Mouse (Mus musculus) c-Kit-positive CD71-negative TER-119-negative erythroid progenitor cells, embryonic 14.5 days (primary cell): Measurements from ENCODE around the gene Gng12.
"Not testable (repeated sequence)": the region's sequence is repeated elsewhere in the genome, so short reads cannot be mapped to it uniquely, and the experiment has no call there.

Experiments used
- DNase-seq: peaks from one replicate; pipeline ENCODE4 v3.0.0-alpha.2; 2013; ENCODE audit warnings: low read depth

The Gng12 gene

DNA sequence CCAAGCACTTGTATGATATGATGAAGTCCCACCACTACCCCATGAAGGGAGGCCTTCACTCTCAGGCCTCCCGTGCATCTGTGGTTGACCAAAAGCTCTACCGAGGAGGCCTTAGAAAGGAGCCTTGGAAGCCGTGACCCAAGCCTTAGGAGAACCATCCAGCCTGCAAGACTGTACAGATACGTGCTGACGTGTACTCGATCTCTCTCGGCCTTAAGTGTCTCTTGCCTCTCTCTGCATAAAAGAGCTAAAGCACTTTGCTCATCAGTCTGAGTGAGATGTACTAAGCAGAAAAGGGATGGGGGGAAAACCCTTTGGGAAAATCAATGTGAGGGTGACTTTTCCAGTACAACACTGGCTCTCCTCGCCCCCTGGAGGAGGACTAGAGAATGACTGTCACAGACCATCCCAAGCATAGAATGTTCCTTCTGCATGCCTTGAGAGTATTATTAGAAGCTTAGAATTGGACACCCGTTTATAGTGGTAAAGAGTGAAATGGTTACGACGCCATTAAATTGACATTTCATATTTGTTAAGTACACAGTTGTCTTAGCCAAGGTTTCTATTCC is 59.0 kb downstream of the Gng12 start:
- no peak for DNase-seq

DNA sequence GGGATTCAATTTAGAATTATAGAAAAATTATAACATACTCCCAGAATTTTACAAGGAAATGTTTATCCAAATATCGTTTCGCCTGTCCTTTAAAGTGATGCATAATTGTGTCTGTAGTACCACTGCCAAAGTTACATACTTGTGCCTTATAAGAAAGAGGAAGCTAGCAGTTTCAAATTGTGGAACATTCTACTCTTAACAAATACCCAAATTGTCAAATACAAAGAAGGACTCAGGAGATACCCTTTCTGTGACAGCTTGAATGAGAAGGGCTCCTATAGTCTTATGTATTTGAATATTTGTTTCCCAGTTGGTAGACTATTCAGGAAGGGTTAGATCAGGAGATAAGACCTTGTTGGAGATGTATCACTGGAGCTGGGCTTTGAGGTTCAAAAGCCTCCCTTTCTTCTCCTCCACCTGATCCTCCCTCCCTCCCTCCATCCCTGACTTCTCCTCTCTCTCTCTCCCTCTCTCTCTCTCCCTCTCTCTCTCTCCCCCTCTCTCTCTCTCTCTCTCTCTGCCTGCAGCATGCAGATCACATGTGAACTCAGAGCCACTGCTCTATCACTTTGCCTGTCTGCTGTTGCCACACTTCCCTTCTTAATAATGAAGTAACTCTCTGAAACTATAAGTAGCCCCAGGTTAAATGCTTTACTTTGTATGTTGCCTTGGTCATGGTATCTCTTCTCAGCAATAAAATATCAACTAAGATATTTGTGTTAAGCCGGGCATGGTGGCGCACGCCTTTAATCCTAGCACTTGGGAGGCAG is 62.5 kb downstream of the Gng12 start:
- DNase-seq = no peak

DNA sequence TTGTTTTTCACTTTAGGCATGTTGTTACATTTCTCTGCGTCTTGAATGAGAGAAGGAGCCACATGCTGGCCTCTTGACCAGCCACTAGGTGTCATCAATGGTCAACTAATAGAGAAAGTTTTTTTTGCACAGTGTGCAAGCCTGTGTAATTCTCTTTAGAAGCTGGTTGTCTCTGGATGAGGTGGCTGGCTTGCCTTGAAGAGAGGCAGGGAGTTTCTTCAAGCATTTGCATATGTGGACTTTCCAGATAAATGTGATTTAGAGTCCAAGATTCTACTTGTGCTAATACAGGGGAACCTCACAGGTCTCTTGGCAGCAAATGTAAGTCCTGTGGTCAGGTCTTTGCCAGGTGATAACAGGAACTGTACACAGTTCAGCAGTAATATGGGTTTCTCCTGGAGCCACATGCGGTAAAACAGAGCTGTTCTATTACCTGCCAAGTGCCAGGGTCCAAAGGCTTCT is 66.4 kb downstream of the Gng12 start:
- no peak for DNase-seq

GRCm38 (mm10) chr6:66963068-66963467 is 66.9 kb downstream of the Gng12 start:
- DNase-seq = no peak

DNA sequence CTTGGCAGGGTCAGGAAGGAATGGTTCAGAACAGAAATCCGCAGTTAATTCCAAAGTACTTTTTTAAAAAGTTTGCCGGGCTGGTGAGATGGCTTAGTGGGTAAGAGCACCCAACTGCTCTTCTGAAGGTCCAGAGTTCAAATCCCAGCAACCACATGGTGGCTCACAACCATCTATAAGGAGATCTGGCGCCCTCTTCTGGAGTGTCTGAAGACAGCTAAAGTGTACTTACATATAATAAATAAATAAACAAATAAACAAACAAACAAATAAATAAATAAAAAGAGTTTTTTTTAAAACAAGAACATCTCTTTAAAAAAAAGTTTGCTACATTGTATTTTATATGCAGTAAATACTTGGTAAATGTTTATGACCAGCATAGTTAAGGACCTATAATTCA is 67.5 kb downstream of the Gng12 start:
- DNase-seq = not testable (repeated sequence)

DNA sequence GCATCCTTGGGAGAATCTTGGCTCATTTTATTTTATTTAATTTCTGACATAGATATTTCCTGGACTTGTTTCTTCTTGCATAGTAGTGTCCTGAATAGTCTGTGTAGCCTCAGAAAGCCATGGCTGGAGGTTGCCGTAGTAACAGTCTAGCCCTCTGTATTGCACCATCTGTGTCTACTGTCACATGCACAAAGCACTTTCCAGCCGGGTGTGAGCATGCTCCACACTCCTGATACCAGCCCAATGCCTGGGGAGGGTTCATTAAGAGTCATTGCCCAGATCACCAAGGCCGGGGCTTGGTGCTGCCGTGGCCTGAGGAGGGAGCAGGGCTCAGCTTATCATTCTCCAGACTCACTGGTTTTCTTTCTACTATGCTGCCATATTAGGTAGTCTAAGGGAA is 68.0 kb downstream of the Gng12 start:
- no peak for DNase-seq

DNA sequence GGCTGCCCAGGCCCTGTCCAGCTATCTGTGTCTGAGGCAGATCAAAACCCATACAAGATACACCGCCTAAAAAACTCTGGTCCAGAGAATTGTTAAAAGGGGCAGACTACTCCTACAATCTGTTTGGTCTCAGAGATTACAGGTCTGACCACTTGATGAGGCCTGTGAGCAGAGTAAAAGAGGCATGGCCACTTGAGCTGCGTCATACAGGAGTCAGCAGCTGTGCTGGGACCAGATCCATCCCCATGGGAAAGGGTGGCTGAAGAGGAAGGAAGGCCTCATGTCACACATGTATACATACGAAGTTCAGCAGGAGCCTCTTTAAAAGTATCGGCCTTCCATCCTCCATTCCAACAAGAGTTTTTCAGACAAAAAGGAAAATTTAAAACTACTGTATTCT is 69.0 kb downstream of the Gng12 start:
- DNase-seq = no peak

GRCm38 (mm10) chr6:66967788-66968187 is 71.6 kb downstream of the Gng12 start:
- DNase-seq = no peak

- DNase-seq = no peak
Measured at GRCm38 (mm10) chr6:66969446-66969845, 73.2 kb downstream of the Gng12 start.

GRCm38 (mm10) chr6:66972300-66972699 is 76.1 kb downstream of the Gng12 start:
- DNase-seq = no peak

DNA sequence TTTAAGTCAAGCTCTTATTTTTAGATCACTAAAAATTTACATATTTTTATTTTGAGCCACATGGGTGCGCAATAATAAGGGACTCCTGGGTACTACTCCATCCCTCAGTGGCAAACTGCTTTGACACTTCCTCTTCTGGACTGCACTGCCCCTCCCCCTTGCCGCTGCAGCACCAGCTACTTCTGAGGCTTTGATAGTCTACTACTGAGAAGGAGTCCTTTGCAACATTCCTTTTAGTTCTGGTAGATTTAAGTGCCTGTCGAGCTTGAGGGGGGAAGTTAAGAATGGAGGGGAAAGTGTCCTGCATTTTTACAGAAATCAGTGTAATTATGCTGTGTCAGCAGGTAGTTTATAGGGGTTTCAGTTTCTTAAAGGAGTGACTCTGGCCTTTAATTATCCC is 77.0 kb downstream of the Gng12 start:
- no peak for DNase-seq

GRCm38 (mm10) chr6:66975522-66975921 is 79.3 kb downstream of the Gng12 start:
- no peak for DNase-seq

DNA sequence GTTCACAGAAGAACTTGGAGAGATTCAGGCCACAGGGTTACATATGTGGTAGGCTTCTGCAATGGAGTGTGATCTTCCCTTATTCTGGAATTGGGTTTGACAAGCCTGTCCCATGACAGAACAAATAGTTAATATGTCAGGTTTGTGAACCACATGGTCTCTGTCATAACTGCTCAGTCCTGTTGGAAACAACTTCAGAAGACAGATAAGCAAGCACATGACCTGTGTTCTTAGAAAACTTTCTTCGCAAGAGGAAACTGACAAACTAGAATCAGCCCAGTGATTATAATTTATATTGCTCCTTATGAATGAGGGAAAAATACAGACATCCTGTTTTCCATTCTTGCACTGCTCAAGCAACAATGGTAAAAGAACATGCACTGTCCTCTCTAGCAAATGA is 83.0 kb downstream of the Gng12 start:
- no peak for DNase-seq

GRCm38 (mm10) chr6:66980040-66980439 is 83.8 kb downstream of the Gng12 start:
- no peak for DNase-seq

DNA sequence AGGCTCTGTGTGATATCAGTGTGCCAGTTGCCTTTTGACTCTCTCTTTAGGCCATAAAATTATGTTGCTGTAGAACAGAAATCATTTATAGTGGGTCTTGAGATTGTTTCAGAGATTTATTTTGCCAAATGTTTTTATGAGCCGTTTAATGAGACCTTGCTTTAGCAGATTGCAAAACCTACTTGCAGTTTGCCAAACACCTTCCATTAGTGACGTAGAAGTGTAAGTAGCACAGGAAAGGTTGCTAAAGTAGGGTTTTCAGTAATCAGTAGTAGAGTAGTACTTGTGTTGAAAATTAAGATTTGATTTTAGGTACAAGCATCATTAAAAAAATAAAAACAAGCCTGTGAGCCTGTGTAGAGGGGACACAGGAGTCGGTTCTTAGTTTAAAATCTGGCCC is 85.2 kb downstream of the Gng12 start:
- DNase-seq = no peak

DNA sequence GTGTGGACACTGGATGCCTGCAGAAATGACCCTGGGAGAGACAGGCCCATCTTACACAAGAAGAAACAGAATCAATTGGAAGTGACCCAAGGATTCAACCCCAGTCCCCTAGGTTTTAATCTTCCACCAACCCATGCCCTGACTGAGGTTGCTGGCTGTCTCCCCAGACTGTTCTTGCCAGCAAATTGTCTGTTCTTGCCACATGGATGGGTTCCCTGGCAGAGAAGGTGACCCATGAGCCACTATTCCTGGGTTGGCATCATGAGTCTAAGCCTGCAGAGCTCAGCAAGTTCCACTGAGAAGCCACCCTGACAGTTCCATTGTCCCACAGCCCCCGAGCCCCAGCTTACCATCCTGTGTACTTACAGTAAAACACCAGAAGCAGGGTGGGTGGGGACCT is 85.7 kb downstream of the Gng12 start:
- no peak for DNase-seq

GRCm38 (mm10) chr6:66984079-66984478 is 87.9 kb downstream of the Gng12 start:
- no peak for DNase-seq

DNA sequence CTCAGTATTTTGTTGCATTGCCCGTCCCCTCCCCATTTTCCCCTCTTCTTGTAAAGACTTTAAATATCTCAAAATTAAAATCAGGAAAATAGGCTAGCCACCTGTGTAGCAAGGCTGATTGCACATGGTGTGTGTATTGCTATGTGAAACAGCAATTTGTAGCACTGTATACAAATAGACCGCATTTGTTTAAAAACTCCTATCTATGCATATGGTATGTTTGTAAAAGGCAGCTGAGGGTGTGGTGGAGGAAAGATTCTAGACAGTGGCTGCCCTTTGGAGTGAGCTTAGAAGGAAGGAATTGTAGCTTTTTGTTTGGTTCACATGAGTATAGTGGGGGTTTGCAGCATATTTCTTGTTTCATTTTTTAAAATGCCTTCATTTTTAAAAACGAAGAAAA is 88.5 kb downstream of the Gng12 start:
- no peak for DNase-seq

DNA sequence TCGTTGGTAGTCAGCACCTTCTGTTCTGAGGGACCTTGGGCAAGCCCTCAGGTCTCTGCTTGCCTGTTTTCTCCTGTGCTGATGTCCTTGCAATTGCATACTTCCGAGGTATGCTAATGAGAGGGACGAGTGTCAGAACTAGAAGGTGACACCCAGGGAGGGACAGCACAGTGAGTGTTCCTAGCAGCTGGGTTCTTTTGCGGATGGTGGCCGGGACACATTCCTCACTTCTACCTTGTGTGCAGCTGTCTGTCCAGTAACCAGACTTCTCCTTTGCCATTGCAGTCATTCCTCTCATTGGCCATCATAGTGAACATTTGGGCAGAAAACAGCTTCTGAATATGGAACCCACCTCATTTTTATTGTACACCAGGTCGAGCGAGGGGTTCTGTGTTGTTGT is 89.3 kb downstream of the Gng12 start:
- DNase-seq = no peak

DNA sequence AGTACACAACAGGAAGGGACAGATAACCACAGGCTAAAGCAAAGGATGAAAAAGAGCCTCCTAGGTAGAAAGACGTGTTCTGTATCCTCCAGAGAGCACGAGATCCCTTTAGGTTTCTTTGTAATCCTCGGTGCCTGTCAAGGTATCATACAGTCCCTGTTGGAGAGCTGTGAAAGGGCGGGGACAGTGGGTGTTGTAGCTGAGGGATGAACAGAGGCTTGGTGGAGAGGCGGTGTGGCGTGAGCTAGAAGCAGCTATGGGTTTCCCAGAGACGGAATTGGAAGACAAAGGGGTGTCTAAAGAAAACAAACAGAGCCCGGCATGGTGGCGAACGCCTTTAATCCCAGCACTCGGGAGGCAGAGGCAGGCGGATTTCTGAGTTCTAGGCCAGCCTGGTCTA is 89.9 kb downstream of the Gng12 start:
- DNase-seq = no peak

GRCm38 (mm10) chr6:66987643-66988042 is 91.4 kb downstream of the Gng12 start:
- DNase-seq = no peak

DNA sequence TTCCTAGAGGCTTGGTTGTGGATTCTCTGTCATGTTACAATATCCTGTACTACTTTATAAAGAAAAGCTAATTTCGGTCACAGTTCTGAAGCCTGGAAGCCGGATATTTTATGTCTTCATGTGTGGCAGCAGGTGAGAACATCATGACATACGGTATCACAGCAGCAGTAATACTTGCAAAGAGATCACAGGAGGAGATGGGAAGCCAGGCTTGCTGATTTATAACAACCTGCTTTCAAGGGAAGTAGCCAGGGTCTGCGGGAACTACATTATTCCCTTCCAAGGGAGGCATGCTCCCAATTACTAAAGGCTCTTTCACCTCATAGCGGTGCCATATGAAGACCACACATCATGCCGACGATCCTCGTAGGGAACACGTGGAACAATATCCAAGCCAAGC is 92.2 kb downstream of the Gng12 start:
- DNase-seq = no peak

DNA sequence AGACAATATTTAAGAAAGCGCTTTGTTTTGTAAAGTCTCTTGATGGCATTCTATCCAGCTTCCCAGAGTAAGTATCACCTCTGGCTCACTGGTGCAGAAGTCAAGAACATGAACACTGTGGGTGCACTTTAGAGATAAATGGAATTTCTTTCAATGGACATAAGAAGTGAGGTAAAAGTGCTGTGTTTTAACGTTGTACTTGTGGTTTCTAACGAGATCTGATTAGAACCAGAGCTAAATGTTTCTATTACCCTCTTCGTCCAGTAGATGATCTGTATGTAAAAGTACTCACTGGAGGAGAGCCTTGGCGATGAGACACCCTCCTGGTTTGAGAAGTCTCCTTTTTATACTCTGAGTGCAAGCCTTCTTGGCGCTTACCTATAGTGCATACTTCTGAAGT is 92.8 kb downstream of the Gng12 start:
- DNase-seq = no peak

DNA sequence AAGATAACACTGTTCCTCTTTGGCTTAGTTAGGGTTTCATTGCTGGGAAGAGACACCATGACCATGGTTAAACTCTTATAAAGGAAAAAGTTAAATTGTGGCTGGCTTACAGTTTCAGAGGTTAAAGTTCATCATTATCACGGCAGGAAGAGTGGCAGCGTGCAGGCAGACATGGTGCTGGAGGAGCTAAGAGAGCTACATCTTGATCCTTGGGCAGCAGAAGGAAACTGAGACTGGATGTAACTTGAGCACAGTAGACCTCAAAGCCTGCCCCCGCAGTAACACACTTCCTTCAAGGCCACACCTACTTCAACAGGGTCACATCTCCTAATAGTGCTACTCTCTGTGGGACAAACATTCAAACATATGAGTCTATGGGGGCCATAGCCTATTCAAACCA is 93.3 kb downstream of the Gng12 start:
- no peak for DNase-seq
